Mouse (Mus musculus): ENCODE results near the gene Tbl2. TPM values are rescaled to one million over a fixed set of nuclear protein-coding genes. Genes with fewer than 3 reads are reported as not detected.

Tbl2 gene
- polyA plus RNA-seq, 1 experiment from 2014 or later: 13.7 TPM

GRCm38 (mm10) chr5:135145955-135146354 lies 3.5 kb upstream of the Tbl2 start:
- DNase-seq (ENCODE audit: low spot score): no peak

DNA sequence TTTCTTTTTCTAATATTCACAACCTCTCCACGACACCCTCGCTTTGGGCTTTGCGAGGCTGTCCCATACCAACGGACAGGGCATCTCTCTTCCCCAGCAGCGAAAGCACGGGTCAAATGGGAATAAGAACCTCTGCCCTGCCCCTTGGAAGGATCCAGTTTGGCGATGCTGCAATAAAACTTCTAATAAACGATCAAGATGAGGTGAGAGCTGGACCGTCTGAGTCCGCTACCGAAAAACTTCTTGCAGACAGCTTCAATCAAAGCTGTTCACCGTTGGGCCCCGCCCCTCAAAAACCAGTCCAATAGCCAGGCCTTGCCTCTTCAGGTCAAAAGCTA lies 773 bp upstream of the Tbl2 start:
- no peak for DNase-seq (ENCODE audit: low spot score)

DNA sequence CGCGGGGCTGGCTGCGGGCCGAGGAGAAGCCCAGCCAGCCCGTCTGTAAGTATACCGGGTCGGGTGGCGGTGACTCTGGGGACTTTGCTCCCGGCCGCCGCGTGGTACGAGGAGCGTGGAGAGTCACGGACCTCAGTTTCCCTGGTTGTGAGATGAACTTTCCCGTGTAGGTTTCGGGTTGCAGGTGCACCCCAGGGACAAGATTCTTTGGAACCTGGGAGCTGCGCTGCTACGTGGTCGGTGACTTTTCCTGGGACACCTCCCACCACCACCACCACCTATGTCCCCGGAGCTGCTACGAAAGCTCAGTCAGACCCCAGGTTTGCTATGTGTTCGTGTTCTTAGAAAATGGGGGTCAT lies 342 bp downstream of the Tbl2 start:
- DNase-seq (ENCODE audit: low spot score): no peak

DNA sequence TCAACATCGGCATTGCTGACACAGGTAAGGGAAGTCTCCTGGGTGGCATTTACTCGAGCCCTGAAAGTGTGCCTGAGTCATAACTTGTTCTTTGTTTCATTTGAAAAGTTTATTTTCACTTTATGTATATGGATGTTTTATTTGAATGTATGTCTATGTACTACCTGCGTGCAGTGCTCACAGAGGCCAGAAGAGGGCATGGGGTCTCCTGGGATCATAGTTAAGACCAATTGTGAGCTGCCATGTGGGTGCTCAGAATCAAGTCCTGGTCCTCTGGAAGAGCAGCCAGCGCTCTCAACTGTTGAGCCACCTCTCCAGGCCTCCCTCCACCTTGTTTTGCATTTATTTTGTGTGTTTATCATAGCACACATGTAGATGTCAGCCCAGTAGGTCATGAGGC lies 7.0 kb downstream of the Tbl2 start:
- DNase-seq (ENCODE audit: low spot score): no peak

DNA sequence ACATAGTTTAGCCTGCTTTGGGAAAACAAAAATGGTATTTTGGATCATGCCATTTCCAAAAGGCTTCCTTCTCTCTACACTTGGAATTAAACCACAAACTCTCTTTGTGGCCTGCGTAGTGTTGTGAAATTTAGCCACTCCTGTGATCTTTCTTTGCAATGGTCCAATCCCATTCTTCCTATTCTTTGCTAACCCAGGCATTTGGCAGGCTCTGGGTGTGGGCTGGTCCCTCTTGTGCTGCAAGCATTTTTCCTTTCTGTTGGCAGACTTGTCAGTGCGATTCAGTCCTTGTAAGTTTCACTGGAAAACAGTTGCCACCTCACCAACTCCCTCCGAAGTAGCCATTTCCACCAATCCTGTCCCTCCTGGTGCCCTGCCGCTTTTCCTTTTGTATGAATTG lies 11.8 kb downstream of the Tbl2 start:
- DNase-seq (ENCODE audit: low spot score): no peak

DNA sequence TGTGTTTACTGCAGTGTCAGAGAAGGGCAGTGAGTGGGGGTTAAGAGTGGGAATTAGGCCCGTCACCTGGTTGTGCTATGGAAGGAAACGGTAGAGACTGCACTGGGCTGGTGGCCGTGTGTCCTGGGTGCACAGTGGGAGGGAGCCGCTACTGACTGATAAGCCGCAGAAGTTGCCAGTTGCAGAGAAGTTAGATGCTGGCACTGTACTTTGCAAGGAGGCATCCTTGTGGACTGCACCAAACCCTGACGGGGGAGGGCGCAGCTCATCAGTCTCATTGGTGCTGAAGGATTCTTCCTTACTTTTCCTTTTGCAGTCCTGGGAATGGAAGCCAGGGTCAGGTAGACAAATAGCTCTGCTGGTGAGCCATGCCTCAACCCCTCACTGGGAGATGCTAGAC lies 12.2 kb downstream of the Tbl2 start:
- no peak for DNase-seq (ENCODE audit: low spot score)

- DNase-seq (ENCODE audit: low spot score): no peak
Observed at GRCm38 (mm10) chr5:135162361-135162760, 12.9 kb downstream of the Tbl2 start.

DNA sequence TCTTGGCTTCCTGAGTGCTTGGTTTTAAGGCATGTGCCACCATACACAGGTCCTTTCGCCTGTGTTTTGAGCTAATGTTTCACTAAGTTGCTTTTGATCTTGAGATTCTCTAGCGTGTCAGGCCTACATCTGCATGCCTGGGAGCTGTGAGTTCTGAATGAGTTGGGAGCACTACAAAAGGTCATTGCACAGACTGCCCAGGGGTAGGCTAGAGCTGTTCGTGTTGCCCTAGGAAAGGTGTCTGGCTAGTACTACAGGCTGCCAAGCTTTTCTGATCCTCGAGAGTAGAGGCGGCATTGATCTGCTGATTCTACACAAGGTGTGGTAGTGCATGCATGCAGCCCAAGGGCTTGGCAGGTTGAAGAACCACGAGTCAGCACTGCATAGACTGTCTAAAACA lies 13.4 kb downstream of the Tbl2 start:
- no peak for DNase-seq (ENCODE audit: low spot score)

DNA sequence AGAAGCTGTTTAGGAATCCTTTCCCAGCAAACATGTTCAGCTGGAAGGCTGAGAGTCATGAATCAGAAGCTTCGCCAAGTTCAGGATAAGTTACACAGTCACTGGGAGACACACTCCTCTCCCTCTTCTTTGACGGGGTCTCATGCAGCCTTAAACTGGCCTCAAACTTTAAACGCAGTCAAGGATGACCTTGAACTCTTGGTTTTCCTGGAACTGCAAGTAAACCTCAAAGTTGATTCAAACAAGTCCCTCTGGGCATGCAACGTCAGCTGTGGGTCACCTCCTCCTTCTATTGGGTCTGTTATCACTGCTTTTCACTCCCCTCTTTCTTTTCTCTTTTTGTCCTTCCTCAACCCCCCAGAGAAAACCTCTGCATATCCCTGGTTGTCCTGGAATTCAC lies 17.5 kb downstream of the Tbl2 start:
- no peak for DNase-seq (ENCODE audit: low spot score)

DNA sequence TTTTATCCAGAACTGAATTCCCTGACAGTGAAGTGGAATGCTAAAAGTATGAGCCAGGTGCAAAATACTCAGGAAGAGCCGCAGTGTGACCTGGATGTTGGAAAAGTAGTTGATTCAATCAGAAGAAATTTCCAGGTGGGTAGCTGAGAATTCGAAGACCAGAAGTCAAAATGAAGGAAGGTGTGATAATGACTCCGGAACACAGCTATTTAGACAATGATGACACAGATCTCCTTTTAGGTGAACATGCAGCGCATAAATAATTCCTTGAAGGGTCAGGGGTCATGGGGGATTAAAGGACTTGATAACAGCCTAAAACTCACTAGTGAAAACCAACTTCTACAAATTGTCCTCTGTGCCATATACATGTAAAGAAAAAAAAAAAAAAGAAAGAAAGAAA lies 18.0 kb downstream of the Tbl2 start:
- no peak for DNase-seq (ENCODE audit: low spot score)

GRCm38 (mm10) chr5:135168063-135169062 lies 18.9 kb downstream of the Tbl2 start, which contains the start of gene Bcl7b:
Gene Bcl7b (plus strand): TSS chr5:135168283.
- DNase-seq (ENCODE audit: low spot score): peak; percentile 97

DNA sequence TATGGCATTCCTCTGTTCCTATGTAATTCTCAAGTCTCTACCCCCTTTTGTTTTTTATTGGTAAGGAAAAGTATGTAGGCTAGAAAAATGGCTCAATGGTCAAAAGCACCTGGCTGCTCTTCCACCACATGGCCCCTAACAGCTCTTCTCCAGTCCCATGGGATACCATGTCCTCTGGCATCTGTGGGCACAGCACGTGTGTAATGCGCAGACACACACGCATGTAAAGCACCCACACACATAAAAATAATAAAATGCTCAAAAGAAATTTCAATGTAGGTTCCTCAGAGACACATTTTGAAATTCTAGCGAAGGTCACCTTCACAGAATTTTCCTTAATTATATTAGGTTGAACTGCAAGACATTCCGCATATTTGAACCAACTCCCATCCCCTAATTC lies 20.0 kb downstream of the Tbl2 start:
- DNase-seq (ENCODE audit: low spot score): no peak

- DNase-seq (ENCODE audit: low spot score): no peak
Observed at GRCm38 (mm10) chr5:135171688-135172220, 22.3 kb downstream of the Tbl2 start.

DNA sequence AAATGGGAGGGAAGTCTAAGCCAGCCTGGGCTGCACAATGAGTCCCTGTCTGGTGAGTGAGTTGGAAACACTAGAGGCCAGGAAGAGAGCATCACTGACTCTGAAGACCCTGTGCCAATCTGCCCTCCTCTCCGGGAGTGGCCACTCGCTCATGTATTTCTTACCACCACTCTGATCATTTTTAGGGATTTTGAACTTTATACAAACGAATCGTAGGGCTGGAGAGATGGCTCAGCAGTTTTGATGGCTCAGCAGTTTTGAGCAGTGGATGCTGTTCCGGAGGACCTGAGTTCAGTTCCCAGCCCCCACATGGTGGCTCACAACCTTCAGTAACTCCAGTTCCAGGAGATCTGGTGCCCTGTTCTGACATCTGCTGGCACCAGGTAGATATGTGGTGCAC lies 23.5 kb downstream of the Tbl2 start:
- no peak for DNase-seq (ENCODE audit: low spot score)

DNA sequence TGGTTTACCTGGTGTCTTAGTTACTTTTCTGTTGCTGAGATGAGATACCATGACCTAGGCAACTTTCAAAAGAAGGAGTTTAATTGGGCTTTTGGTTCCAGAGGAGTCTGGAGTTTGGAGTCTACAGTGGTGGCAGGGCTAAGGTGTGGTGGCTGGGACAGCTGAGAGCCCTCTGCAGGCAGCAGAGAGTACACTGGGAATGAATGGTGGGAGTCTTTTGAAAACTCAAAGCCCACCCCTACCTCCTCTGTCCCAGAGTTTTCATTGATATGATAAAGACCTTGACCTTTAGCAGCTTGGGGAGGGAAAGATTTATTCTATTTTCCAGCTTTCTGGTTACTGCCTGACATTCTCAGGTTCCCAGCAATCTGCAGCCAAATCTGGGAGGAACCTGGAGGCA lies 25.6 kb downstream of the Tbl2 start:
- no peak for DNase-seq (ENCODE audit: low spot score)

GRCm38 (mm10) chr5:135178523-135178922 lies 29.1 kb downstream of the Tbl2 start:
- no peak for DNase-seq (ENCODE audit: low spot score)

- DNase-seq (ENCODE audit: low spot score): no peak
Observed at GRCm38 (mm10) chr5:135178996-135179395, 29.5 kb downstream of the Tbl2 start.

- no peak for DNase-seq (ENCODE audit: low spot score)
Observed at GRCm38 (mm10) chr5:135179616-135180015, 30.2 kb downstream of the Tbl2 start.

- DNase-seq (ENCODE audit: low spot score): no peak
Observed at GRCm38 (mm10) chr5:135180796-135181195, 31.3 kb downstream of the Tbl2 start.

DNA sequence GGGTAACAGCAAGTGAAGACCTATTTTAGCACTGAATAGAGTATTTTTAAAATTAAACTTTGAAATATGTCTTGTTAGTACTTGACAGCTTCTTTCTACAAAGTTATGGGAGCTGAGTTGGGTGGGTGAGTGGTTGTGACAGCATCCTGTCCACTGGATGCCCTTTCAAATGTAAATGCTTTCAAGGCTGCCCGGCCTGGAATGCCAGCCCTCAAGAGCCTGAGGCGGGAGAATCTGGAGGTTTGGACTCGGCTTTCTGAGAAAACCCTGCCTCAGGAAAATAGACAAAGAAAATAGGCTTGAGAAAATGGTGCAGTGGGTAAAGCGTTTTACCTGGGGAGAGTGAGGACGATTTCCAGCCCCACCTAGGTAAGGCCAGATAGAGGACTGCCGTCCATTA lies 32.3 kb downstream of the Tbl2 start:
- no peak for DNase-seq (ENCODE audit: low spot score)

DNA sequence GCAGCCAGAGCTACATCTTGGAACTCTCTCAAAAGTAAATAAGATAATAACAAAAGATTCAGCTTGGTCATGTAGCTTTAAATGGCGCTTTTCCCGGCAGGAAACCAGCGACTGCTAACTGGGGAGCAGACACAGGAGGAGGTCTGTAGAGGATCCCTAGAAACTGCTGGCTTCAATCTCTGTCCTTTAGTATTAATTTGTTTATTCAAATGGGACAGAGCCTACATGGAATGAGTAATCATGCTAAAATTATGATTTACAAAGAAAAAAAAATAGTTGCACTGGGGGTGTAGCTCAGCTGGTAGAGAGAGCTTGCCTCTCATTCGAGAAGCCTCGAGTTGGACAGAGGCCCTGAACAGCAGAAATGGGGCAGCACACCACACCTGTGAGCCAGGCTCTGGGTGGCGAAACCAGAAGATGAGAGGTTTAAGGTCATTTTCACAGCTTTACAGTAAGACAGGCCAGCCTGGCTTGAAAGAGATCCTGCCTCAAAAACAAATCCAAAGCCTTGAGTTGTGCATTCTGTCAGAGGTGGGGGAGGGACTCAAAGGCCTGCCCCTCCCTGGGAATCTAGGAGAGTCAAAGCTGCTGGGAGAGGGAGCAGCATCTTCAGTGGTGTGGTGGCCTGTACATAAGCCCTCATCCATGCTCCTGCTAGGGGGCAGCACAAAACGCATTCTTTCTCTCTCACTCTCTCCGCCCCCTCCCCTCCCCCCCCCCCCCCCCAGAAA lies 33.8 kb downstream of the Tbl2 start:
- DNase-seq (ENCODE audit: low spot score): no peak

DNA sequence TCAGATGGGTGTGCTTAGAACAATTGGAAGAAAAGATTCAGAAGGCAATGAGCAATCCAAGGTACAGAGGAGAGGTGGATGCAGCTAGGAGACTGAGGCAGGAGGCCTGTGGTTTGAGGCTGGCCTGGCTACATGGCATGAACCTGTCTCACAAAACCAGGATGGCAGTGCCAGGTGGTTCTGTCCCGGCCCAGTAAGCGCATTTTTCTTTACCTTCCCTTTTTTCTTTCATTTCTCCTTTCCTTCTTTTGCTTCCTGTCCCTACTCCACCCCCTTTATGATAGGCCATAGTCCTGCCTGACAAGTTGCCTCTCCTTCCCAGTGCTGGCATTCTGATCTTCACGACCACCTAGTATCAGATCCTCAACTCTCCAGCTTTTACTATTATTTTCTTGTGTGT lies 35.6 kb downstream of the Tbl2 start:
- DNase-seq (ENCODE audit: low spot score): no peak
